Mouse (Mus musculus): ENCODE measurements around the gene Cacna1d.

Gene Cacna1d

GRCm38 (mm10) chr14:30458820-30459219 lies 32.4 kb downstream of the Cacna1d start:
- DNase-seq (ENCODE audit: low spot score): peak; percentile 9

- DNase-seq (ENCODE audit: low spot score): no peak
These were observed 33.4 kb downstream of the Cacna1d start for GRCm38 (mm10) chr14:30457897-30458296.

GRCm38 (mm10) chr14:30457436-30457835 lies 33.8 kb downstream of the Cacna1d start:
- no peak for DNase-seq (ENCODE audit: low spot score)

- no peak for DNase-seq (ENCODE audit: low spot score)
These were observed 35.3 kb downstream of the Cacna1d start for GRCm38 (mm10) chr14:30455801-30456595.

- DNase-seq (ENCODE audit: low spot score): no peak
These were observed 51.3 kb downstream of the Cacna1d start for GRCm38 (mm10) chr14:30439915-30440314.

GRCm38 (mm10) chr14:30435316-30435715 lies 55.9 kb downstream of the Cacna1d start:
- DNase-seq (ENCODE audit: low spot score): no peak

- DNase-seq (ENCODE audit: low spot score): no peak
These were observed 60.8 kb downstream of the Cacna1d start for GRCm38 (mm10) chr14:30430446-30430845.

GRCm38 (mm10) chr14:30430026-30430425 lies 61.2 kb downstream of the Cacna1d start:
- no peak for DNase-seq (ENCODE audit: low spot score)

GRCm38 (mm10) chr14:30429606-30430005 lies 61.6 kb downstream of the Cacna1d start:
- peak; percentile 47 for DNase-seq (ENCODE audit: low spot score)

GRCm38 (mm10) chr14:30428757-30429156 lies 62.5 kb downstream of the Cacna1d start:
- no peak for DNase-seq (ENCODE audit: low spot score)

- DNase-seq (ENCODE audit: low spot score): no peak
These were observed 65.4 kb downstream of the Cacna1d start for GRCm38 (mm10) chr14:30425876-30426275.

- no peak for DNase-seq (ENCODE audit: low spot score)
These were observed 66.1 kb downstream of the Cacna1d start for GRCm38 (mm10) chr14:30425175-30425574.

GRCm38 (mm10) chr14:30424638-30425037 lies 66.6 kb downstream of the Cacna1d start:
- no peak for DNase-seq (ENCODE audit: low spot score)

GRCm38 (mm10) chr14:30422376-30423140 lies 68.7 kb downstream of the Cacna1d start:
- DNase-seq (ENCODE audit: low spot score): no peak

GRCm38 (mm10) chr14:30419458-30419857 lies 71.8 kb downstream of the Cacna1d start:
- DNase-seq (ENCODE audit: low spot score): no peak

GRCm38 (mm10) chr14:30419046-30419445 lies 72.2 kb downstream of the Cacna1d start:
- no peak for DNase-seq (ENCODE audit: low spot score)

GRCm38 (mm10) chr14:30415830-30416229 lies 75.4 kb downstream of the Cacna1d start:
- no peak for DNase-seq (ENCODE audit: low spot score)

GRCm38 (mm10) chr14:30414131-30414530 lies 77.1 kb downstream of the Cacna1d start:
- DNase-seq (ENCODE audit: low spot score): no peak

GRCm38 (mm10) chr14:30409331-30409730 lies 81.9 kb downstream of the Cacna1d start:
- no peak for DNase-seq (ENCODE audit: low spot score)

GRCm38 (mm10) chr14:30405456-30406225 lies 85.6 kb downstream of the Cacna1d start:
- DNase-seq (ENCODE audit: low spot score): no peak

GRCm38 (mm10) chr14:30378306-30378705 lies 112.9 kb downstream of the Cacna1d start:
- no peak for DNase-seq (ENCODE audit: low spot score)

- DNase-seq (ENCODE audit: low spot score): no peak
These were observed 118.4 kb downstream of the Cacna1d start for GRCm38 (mm10) chr14:30372878-30373277.
